Mouse (Mus musculus): ENCODE measurements around the gene Gulp1.

Gulp1 gene

DNA sequence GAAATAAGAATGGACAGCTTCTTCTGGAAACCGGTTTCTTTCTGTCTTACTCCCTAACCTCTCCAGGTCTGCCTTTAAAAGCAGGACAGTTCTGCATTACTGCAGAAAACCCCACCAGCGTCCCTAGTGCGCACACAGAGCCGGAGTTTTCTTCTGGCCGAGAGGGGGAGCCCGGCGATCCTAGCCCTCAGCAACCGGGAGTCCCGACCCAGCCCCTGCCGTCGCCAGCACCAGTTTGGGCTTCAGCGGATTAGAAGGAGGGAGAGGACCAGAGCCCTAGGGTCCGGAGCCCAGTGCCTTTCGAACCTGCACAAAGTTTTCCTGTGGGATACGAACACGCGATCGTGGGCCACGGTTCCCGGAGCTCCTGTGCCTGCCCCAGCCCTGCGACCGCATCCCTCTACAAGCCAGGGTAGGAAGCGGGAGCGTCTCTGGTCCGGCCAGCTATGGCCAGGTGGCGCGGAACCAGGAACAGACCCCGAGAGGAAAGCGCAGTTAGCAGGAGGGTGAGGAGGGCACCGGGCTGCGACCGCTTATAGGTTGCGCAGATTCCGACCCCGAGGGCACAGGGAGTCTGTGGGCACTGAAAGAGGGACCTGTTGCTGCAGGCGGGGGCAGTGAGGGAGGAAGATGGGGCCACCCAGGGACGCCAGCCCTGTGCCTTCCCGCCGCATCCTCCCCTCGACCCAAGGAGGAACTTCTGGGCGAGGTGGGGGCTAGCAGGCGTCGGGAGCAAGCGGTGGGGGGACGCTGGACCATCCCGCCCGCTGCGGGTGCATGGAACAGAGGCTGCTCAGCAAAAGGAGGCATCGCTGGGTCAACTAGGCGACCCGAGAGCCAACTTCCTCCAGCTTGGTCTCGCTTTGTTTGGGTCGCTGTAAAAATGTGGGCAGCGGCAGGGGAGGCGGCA lies at the start of gene Gulp1:
Gene Gulp1 (plus strand): TSS at position 51 of the 910 bp plus-strand sequence.
- in situ Hi-C loops (cut with MboI, MseI) = loop anchor here in 1 of 2 experiments (10.0 kb wide), 1 partner anchor 337 kb away; the partner anchor contains the start of gene Mettl21e

DNA sequence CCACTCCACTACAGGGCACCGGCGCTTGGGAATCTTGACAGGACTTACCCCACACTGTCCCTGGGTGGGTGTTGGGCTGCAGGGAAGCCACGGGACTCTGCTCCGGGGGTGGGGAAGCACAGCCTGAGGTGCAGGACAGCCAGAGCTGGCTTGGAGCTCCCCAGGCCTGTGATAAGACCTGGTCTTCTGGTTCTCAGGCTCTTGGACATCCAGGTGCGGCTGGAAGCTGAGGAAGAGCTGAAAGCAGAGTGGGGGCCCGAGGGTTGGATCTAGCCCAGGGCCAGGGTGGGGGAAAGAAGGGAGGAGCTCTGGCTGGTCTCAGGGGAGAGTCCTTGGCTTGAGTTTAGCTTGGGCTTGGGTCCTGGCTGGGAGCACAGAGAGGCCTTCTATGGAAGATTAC lies 1.1 kb upstream of the Gulp1 start:
- in situ Hi-C loops (cut with MboI, MseI) = loop anchor here in 1 of 2 experiments (10.0 kb wide), 1 partner anchor 335 kb away; the partner anchor contains the start of gene Mettl21e

DNA sequence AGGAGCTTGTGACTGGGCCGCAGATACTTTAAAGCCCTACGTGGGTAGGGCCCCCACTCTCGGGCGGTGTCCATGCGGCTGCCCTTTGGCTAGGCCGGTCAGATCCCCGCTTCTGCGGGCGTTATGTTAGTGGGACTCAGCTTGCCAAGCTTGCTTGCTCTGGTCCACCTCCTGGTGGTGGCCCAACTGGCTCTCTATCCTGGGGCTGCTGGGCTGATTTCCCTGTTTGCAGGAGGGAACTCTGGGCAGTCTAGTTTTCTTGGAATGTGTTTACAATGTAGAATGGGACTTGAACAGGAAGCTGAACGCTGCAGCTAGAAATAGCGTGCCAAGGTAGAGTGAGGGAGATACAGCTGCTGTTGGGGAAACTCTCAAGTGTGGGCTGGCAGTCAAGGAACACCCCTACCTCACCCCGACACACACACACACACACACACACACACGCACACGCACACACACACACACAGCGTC lies 1.1 kb downstream of the Gulp1 start:
- in situ Hi-C loops (cut with MboI, MseI) = loop anchor here in 1 of 2 experiments (10.0 kb wide), 1 partner anchor 338 kb away; the partner anchor contains the start of gene Mettl21e

DNA sequence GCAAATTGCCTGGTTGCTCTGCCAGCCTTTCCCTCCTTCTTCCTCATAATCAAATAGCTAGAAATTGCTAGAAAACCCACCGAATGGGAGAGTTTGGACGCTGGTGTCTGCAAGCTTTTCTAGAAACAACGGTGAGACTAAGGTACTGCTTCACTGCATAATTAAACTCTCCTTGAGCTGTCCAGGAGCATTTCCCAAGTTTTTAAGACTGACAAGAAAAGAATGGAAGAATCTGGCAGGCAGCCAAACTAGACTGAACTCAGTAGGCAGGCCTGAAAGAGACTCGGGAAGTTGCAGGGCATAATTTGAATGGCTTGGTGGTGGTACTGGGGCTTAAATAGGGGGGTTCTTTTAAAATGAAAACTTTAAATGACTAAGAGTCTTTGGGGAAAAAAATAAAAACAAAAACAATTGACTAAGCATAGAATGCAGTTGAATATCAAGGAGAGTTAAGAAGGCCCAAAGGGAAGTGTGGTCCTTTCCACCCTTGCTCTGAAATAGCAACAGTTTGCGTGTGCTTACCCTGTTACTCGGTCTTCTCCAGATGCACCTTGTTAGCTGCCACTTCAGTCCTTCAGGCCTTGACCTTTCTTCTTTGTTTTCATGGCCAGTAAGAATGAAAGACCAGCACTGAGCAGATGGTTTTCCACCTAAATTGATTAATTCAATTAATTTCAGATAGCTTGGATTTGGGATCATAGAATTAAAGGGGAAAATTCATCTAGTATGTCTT lies 2.0 kb downstream of the Gulp1 start:
- in situ Hi-C loops (cut with MboI, MseI) = loop anchor here in 1 of 2 experiments (10.0 kb wide), 1 partner anchor 339 kb away; the partner anchor contains the start of gene Mettl21e

DNA sequence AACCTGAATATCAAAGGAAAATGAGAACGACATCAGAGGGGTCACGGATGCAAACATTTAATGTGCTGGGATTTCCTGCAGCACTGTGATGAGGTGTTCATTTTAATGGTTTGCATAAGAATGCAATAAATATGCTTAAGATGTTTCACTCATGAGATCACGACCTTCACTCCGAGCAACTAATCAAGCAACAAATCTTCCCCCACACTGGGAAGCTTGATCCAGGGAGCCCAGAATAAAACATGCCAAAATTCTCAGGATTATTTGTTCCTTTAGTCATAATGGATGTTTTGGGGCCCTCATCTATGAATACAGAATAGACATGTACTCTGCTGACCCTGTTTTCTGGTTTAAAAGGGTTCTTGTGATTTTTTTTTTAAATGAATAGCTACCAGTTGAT lies 16.1 kb downstream of the Gulp1 start:
- in situ Hi-C loops (cut with MboI, MseI) = no loop called here

DNA sequence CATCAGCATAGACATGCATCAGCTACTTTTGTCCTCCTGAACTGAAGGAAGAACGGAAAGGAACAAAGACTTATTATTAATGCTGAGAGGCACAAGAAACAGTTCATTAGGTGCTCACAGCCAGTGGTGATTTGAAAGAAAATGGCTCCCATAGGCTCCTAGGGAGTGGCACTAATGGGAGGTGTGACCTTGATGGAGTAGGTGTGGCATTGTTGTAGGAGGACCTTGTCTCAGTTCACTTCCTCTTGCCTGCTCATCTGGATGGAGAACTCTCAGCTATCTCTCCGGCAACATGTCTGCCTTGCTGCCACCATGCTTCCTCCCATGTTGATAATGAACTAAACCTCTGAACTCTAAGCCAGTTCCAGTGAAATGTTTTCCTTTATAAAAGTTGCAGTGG lies 17.0 kb downstream of the Gulp1 start:
- in situ Hi-C loops (cut with MboI, MseI) = no loop called here

DNA sequence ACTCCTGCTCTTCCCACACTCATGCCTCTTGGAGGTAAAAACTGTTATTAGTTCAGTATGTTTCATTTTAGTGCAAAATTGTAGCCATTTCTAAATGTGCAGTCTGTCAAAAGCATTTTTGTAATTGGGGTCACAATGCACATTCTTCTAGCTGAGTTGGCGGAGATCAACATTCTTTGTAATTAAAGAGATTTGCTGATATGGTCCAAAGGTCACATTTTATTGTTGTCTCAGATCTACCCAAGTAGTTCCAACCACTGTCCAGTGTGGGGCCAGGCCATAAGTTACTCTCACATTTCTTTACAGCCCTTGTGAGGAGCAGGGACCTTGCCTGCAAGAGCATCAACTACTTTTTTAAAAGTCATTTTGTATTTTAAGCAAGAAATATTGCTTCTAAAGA lies 24.7 kb downstream of the Gulp1 start:
- in situ Hi-C loops (cut with MboI, MseI) = no loop called here

DNA sequence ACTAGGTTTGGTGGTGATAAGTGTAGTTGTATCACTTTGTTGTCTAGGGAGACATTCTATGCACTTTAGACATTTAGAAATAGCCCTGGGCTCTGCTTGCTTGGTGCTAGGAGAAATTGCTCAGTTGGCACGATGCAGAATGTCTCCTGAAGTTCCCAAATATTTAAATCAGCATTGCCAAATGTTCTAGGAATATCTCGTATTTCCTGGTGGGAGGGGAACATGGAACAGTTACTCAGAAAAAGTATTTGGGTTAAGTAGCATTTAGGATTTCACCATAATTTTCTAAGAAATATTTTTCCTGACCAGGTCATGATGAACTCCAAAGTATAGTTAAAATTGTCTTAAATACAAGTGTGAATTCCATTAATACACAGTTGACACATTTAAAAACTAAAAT lies 25.3 kb downstream of the Gulp1 start:
- in situ Hi-C loops (cut with MboI, MseI) = no loop called here

DNA sequence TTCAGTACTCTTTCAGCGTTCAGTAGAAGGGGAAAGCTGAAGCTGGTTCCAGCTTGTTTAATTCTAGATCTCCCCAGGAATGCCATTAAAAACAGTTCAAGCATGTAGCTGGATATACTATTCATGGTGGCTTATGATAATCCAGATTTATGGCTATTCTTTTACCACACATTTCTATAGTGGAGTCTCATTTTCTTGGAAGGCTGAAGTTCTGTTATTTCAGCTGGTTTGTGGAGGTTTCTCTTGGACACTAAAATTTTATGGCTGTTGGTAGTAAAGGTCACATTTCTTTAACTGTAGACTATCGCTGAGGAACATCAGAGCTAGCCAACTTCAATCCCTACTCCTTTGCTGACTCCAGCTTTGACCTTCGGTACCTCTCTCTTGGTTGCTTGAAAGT lies 29.1 kb downstream of the Gulp1 start:
- in situ Hi-C loops (cut with MboI, MseI) = no loop called here

DNA sequence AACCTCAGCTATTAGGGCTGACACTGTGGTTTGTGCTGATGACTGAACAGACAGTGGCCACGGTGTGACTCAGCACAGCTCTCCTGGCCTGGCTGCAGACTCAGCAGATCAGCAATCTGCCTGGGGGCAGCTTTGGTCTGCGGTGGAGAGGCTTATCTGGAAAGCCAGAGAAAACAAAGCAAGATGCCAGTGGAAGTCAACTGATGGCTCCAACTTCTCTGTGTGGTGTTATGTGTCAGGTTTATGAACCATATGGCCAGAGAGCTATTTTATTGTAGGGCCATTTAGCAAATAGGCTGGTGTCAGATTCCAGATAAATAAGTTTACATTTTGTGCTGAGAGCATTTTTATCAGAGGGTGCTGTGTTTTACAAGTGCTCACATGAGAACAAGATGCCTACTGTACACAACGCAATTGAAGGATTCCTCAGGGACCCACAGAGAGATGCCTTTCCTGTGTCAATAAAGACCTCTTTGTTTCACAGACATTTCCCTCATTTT lies 33.6 kb downstream of the Gulp1 start:
- in situ Hi-C loops (cut with MboI, MseI) = no loop called here

DNA sequence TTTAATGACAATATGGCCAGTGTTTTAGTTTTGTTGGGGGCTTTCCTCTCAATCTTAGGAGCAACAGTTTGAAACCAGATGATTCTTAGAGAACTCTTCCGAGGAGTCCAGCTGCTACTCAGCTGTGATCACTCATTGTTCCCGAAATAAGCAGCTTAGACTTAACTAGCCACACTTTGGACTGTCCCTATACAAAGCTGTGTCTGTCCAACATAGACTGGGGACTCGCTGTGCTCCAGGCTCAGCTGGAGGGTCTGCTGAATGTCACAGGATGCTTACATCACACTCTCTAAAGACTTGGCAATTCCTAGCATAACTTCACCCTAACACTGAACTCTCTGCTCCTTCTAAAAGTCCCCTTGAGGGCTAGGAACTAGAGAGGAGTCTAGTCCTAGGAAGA lies 40.4 kb downstream of the Gulp1 start:
- in situ Hi-C loops (cut with MboI, MseI) = no loop called here

DNA sequence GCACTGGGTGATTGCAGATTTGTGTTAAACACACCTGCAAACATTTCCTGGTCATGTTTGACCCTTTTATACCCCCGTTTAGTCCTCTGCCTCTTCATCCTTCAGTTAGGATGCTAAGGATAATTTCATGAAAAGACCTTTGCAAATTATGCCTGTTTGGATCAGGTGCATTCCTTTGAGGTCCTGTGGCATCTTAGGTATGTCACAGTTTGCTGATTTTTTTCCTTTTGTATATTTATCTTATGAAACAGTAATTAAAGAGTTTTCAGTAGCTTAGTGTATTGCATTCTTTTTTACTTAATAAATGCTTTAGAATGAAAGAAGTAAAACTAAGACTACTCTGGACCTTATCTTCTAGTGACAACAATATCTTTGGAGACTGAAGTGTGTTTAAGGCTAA lies 41.8 kb downstream of the Gulp1 start:
- in situ Hi-C loops (cut with MboI, MseI) = no loop called here

DNA sequence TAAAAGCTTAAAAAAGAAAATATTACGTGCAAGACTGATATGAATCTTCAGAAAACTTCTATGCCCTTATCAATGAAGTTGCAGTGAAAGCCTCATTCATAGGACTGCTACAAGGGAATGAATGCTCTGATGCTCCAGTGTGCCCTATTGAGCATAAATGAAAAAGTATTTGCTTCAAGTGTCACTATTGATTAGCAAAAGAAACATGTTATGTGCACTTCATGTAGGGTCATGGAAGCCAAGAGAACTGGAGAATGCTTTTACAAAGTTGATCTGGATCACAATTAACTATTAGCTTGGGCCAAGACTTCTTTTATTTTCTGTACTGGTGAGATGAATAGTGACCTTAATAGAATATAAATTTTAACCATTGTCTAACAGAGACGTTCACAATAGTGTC lies 47.0 kb downstream of the Gulp1 start:
- in situ Hi-C loops (cut with MboI, MseI) = no loop called here

DNA sequence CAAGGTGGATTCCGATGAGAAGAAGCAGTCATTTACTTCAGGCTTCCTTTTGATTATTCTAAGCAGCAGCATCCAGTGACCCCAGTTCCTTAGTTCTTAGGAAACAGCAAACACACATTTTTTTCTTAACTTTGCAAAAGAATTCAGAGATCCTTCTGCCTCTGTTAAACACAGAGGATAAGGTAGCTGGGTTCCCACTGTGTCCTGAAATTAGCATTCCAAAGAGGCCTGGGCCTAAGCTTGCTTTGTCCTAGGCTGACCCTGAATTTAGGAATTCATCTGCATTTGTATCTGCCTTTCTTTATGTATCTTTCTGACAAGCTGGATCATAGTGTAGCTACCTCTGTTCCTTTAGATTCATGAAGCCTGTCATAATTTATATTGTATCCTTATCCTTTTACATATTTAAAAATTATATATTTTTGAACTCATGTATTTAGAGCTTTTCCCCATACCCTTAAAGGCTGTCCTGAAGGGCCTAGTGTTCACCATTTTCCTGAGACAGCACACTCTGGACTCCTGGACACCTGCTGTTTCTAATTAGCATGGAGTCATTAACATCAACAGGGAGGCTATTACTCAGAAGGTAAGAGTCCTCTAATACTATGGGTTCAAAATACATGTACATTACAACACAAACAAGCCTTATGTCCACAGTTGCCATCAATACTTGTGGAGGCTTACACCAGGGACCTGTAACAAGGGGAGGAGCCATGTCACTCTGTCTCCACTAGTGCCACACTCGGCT lies 62.2 kb downstream of the Gulp1 start:
- in situ Hi-C loops (cut with MboI, MseI) = no loop called here

DNA sequence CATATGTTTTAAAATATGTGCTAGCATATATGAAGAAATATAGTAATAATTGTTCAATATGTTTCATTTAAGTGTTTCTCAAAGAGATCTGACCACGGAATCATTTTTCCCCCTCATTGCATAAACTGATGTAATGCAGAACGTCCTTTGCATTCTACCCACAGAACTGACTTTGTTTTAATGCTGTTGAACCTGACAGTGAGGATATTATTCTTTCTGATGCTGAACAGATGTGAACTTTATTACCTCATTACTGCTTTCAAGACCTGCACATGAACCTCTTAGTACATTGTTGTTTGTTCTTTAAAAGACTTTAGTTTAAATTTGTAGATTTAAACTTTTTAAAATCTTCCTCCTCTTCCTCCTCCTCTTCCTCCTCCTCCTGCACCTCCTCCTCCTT lies 67.4 kb downstream of the Gulp1 start:
- in situ Hi-C loops (cut with MboI, MseI) = no loop called here

DNA sequence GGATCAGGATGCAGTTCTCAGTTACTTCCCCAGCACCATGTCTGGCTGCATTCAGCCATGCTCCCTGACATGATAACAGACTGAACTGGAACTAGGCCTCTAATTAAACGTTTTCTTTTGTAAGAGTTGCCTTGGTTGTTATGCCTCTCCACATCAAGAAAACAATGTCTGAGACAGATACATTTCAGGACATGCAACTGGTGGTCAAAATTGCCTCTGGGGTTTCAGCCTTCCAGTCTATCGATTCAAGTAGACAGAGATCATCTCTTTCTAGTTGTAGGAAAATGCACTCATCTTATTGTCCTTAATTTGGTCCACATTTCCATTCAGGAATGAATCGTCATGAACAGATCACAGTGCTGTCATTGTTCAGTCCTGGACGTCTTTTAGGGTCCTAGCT lies 83.2 kb downstream of the Gulp1 start:
- in situ Hi-C loops (cut with MboI, MseI) = no loop called here

DNA sequence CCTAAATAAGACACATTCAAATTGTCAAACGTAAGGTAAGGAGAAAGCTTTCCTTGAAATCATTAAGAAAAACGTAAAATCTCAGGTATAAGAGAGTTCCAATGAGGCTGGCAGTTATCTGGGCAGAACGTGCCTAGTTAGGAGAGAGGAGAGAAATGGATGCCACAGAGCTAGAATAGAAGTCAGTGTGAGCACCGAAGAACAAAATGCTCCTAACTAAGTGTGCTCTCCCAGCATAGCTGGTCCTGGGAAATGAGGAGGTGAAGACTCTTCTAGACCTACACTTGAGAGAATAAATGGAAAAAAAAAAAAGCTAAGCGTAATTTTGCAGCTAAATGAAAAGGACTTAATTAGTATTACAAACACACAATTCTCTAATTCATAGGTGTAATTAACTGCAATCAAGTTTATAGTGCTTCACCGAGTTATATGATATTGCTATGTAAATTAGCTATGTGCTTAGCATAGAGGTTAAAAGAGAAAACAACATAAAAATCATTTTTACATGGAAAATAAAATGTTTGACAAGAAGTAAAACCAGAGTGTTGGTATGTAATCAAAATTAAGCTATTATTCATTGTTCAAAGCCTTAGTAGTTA lies 94.5 kb downstream of the Gulp1 start:
- in situ Hi-C loops (cut with MboI, MseI) = no loop called here

DNA sequence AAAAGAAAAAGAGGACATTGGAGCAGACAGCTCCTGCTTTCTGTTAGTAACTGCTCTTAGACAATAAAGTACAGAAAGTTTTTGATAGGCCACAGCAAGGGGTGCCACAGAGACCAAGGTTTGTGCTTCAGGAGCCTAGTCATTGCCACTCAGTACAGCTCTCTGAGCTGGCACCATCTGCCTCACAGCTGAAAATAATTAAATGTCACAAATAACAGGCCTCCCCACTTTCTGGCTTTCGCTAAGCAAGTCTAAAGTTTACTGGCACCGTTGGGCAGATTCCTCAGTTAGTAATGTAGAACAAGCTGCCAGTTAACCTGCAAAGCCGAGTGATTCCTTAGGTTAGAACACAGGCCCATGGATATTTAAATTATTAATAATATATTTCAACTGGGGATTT lies 127.7 kb downstream of the Gulp1 start:
- in situ Hi-C loops (cut with MboI, MseI) = loop anchor here in 1 of 2 experiments (10.0 kb wide), 1 partner anchor 1866 kb away; no protein-coding TSS in a partner anchor

DNA sequence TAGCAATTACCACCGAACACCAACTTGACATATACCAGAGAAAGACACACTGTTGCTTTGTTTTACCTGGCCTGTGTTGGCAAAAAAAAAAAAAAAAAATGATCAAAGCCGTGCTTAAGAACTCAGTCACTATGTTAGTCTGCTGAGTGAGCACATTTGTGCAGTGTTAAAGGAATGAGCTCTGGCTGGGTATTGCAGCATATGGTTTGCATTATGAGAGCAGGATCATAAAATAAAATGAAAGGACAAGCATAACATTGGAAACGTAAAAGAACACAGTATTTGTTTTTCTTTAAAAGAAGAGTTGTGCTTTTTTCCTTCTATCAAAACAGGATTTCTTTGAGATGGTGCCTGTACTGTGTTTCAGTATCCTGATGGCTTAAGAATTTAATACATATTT lies 128.1 kb downstream of the Gulp1 start:
- in situ Hi-C loops (cut with MboI, MseI) = loop anchor here in 1 of 2 experiments (10.0 kb wide), 1 partner anchor 1865 kb away; no protein-coding TSS in a partner anchor

DNA sequence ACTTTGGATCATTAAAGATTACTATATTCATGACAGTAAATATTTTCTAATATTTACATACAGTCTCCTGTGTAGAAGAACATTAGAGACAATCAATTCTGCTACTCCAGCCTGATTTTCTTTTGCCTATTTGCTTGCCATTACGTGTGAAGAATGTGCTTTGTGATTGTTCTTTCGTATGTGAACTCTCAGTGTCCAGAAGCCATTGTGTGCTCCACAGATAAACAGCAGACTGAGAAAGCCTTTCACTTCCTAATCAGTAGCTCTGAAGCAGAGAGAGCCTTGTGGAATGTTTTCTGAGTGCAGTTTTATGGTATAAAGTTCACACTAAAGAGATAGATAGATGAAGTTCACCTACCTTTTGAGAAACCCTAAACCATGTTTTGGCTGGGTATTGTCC lies 131.2 kb downstream of the Gulp1 start:
- in situ Hi-C loops (cut with MboI, MseI) = no loop called here

DNA sequence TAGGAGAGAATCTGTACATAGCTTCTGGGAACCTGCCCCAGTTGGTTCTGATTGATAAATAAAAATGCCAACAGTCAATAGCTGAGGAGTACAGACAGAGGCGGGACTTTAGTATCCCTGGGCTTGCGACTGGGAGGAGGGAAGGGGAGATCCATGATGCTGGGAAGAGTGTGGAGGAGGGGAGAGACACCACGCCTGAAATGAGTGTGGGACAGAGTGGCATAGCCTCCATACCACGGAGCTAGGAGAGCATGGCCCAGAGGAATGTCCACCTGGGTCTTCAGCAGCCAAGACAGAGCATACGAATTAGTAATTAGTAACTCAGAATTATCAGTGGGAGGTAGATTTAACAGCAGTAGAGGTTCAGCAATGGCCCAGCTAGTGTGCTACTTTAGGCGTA lies 132.4 kb downstream of the Gulp1 start:
- in situ Hi-C loops (cut with MboI, MseI) = no loop called here

Data from T-helper 17 cell (primary cell).